Mouse (Mus musculus) embryonic facial prominence, embryonic 12.5 days (tissue): ENCODE data around the gene Prr15l. TPM values are rescaled to one million over a fixed set of nuclear protein-coding genes. Genes with fewer than 3 reads are reported as not detected.
A peak's percentile ranks its signal among the peaks of the same experiment; 100 is the strongest.

Experiments used
- ATAC-seq: fragments of 200-750 bp; cut with Nextera tagmentation; 2 replicates; pipeline ENCODE4 v1.8.0; 2017; ENCODE audit not compliant: insufficient number of reproducible peaks, insufficient read depth, low FRiP score, low TSS enrichment
- H3K27ac ChIP-seq: fragments of 300-500 bp; sonication (generic); 2 replicates; pipeline ENCODE4 v1.5.1; 2016; ENCODE audit warnings: mild to moderate bottlenecking
- H3K27me3 ChIP-seq: fragments of 300-500 bp; sonication (generic); 2 replicates; pipeline ENCODE4 v1.6.1; 2016; ENCODE audit warnings: mild to moderate bottlenecking, moderate library complexity
- H3K36me3 ChIP-seq: fragments of 300-500 bp; sonication (generic); 2 replicates; pipeline ENCODE4 v1.6.1; 2016; ENCODE audit warnings: mild to moderate bottlenecking
- H3K4me1 ChIP-seq: fragments of 300-500 bp; sonication (generic); 2 replicates; pipeline ENCODE4 v1.6.1; 2016
- H3K4me2 ChIP-seq: fragments of 300-500 bp; sonication (generic); replicated peaks from 2 replicates; pipeline ENCODE4 v1.6.1; 2016; ENCODE audit warnings: mild to moderate bottlenecking, moderate library complexity
- H3K4me3 ChIP-seq: fragments of 300-500 bp; sonication (generic); 2 replicates; pipeline ENCODE4 v1.5.1; 2016; ENCODE audit warnings: mild to moderate bottlenecking
- H3K9ac ChIP-seq: fragments of 300-500 bp; sonication (generic); 2 replicates; pipeline ENCODE4 v1.6.1; 2016; ENCODE audit warnings: mild to moderate bottlenecking, moderate library complexity
- H3K9me3 ChIP-seq: fragments of 300-500 bp; sonication (generic); 2 replicates; pipeline ENCODE4 v1.6.1; 2016; ENCODE audit warnings: mild to moderate bottlenecking, moderate library complexity
- WGBS: fragments of 180-500 bp; shearing (Covaris S2); methylation state at CpG from one replicate; pipeline ENCODE4 v1.1.7; 2016; 5-methylcytosine and 5-hydroxymethylcytosine counted together
- polyA plus RNA-seq: library from polyadenylated mRNA; unstranded; fragments of >200 nt; fragmentation: Nextera tagmentation; extraction: Ambion mirVana; gene quantifications from 2 replicates; pipeline ENCODE4 v1.2.1, GENCODE M21; 2016

The Prr15l gene
- polyA plus RNA-seq, 1 experiment from 2014 or later: 2.4 TPM

- no peak overlapping the region for H3K4me3 ChIP-seq
- no peak overlapping the region for H3K27ac ChIP-seq
- no peaks in the 10 kb centered on the region for H3K27me3 ChIP-seq
- H3K9me3 ChIP-seq: no peaks in the 10 kb centered on the region
- no peak overlapping the region for H3K9ac ChIP-seq
- 55% methylated on average over 10 of the region's 10 CpGs for WGBS
- no peaks in the 10 kb centered on the region for H3K4me1 ChIP-seq
- ATAC-seq: no peak
- no peak overlapping the region for H3K4me2 ChIP-seq
- H3K36me3 ChIP-seq: no peaks in the 10 kb centered on the region
Observed at GRCm38 (mm10) chr11:96937549-96938425, 9.9 kb downstream of the Prr15l start.

- WGBS: 88% methylated on average over 6 of the region's 6 CpGs
- Histone ChIP-seq H3K9me3 (no peaks in the 10 kb centered on the region), H3K4me3 (no peak overlapping the region), H3K4me1 (no peaks in the 10 kb centered on the region; the same call in 1 of the 2 replicates), H3K27ac (no peak overlapping the region), H3K4me2 (no peak overlapping the region), H3K36me3 (no peaks in the 10 kb centered on the region), H3K27me3 (no peaks in the 10 kb centered on the region), H3K9ac (no peak overlapping the region)
- no peak for ATAC-seq
Observed at GRCm38 (mm10) chr11:96938426-96938800, 10.5 kb downstream of the Prr15l start.

GRCm38 (mm10) chr11:96940578-96941465 lies 12.9 kb downstream of the Prr15l start:
- no peak overlapping the region for H3K9ac ChIP-seq
- H3K27me3 ChIP-seq: no peaks in the 10 kb centered on the region
- H3K27ac ChIP-seq: no peak overlapping the region
- WGBS: 81% methylated on average over 16 of the region's 16 CpGs
- H3K36me3 ChIP-seq: no peaks in the 10 kb centered on the region
- H3K4me1 ChIP-seq: peaks cover 6% of the 10 kb centered on the region; the same call in 1 of the 2 replicates
- ATAC-seq: no peak
- H3K4me2 ChIP-seq: no peak overlapping the region
- no peaks in the 10 kb centered on the region for H3K9me3 ChIP-seq
- no peak overlapping the region for H3K4me3 ChIP-seq

- H3K27me3 ChIP-seq: no peaks in the 10 kb centered on the region
- H3K27ac ChIP-seq: no peak overlapping the region
- no peak overlapping the region for H3K4me3 ChIP-seq
Observed at GRCm38 (mm10) chr11:96941989-96942590, 14.2 kb downstream of the Prr15l start.

GRCm38 (mm10) chr11:96943746-96944304 lies 15.9 kb downstream of the Prr15l start, which contains the start of gene Pnpo:
Gene Pnpo (minus strand): TSS chr11:96943986.
- under 1% methylated on average over 29 of the region's 29 CpGs for WGBS
- Histone ChIP-seq H3K27ac (no peak within 1 kb of the TSS), H3K4me3 (peak within 1 kb of the TSS; percentile 55), H3K36me3 (no peaks in the 10 kb centered on the region), H3K9ac (peak within 1 kb of the TSS; percentile 41), H3K27me3 (no peaks in the 10 kb centered on the region), H3K4me1 (peaks cover 10% of the 10 kb centered on the region; the same call in 1 of the 2 replicates), H3K4me2 (peak within 1 kb of the TSS; percentile 74), H3K9me3 (no peaks in the 10 kb centered on the region)
- ATAC-seq: peak; percentile 96

More at GRCm38 (mm10) chr11:96941989-96942590, 14.2 kb downstream of the Prr15l start:
- 73% methylated on average over 6 of the region's 6 CpGs for WGBS
- no peak for ATAC-seq
- Histone ChIP-seq H3K4me1 (peaks cover 10% of the 10 kb centered on the region; the same call in 1 of the 2 replicates), H3K36me3 (no peaks in the 10 kb centered on the region), H3K9ac (no peak overlapping the region), H3K4me2 (no peak overlapping the region), H3K9me3 (no peaks in the 10 kb centered on the region)

- Histone ChIP-seq H3K9me3 (no peaks in the 10 kb centered on the region), H3K36me3 (0 out of 2 replicates have a peak, but pooled peaks cover 3% of the 10 kb centered on the region), H3K4me3 (peak overlapping the region; percentile 55), H3K4me2 (peak overlapping the region; percentile 74), H3K4me1 (peaks cover 10% of the 10 kb centered on the region; the same call in 1 of the 2 replicates), H3K27me3 (no peaks in the 10 kb centered on the region), H3K27ac (no peak overlapping the region), H3K9ac (no peak overlapping the region)
- 84% methylated on average over 14 of the region's 14 CpGs for WGBS
- ATAC-seq: no peak
Observed at GRCm38 (mm10) chr11:96944844-96945580, 17.1 kb downstream of the Prr15l start.

GRCm38 (mm10) chr11:96946498-96946897 lies 18.6 kb downstream of the Prr15l start:
- Histone ChIP-seq H3K4me3 (no peak overlapping the region), H3K4me1 (peaks cover 10% of the 10 kb centered on the region; the same call in 1 of the 2 replicates), H3K9me3 (no peaks in the 10 kb centered on the region), H3K4me2 (0 out of 2 replicates have a peak overlapping the region, but pooled peaks have one; percentile 1), H3K9ac (no peak overlapping the region), H3K36me3 (peaks cover 7% of the 10 kb centered on the region), H3K27ac (peak overlapping the region; percentile 51; the same call in 1 of the 2 replicates), H3K27me3 (no peaks in the 10 kb centered on the region)
- ATAC-seq: no peak
- WGBS: 57% methylated on average over 9 of the region's 9 CpGs

- Histone ChIP-seq H3K4me1 (peaks cover 10% of the 10 kb centered on the region; the same call in 1 of the 2 replicates), H3K9ac (no peak overlapping the region), H3K4me2 (no peak overlapping the region), H3K4me3 (no peak overlapping the region), H3K27me3 (no peaks in the 10 kb centered on the region), H3K27ac (no peak overlapping the region), H3K36me3 (peaks cover 21% of the 10 kb centered on the region), H3K9me3 (no peaks in the 10 kb centered on the region)
- 93% methylated on average over 4 of the region's 4 CpGs for WGBS
- no peak for ATAC-seq
Observed at GRCm38 (mm10) chr11:96947849-96948248, 19.9 kb downstream of the Prr15l start.

- Histone ChIP-seq H3K27ac (no peak overlapping the region), H3K4me1 (peaks cover 4% of the 10 kb centered on the region; the same call in 1 of the 2 replicates), H3K27me3 (no peaks in the 10 kb centered on the region), H3K9me3 (no peaks in the 10 kb centered on the region), H3K9ac (no peak overlapping the region), H3K36me3 (peaks cover 45% of the 10 kb centered on the region), H3K4me3 (no peak overlapping the region), H3K4me2 (no peak overlapping the region)
- ATAC-seq: no peak
- WGBS: 98% methylated on average over 3 of the region's 3 CpGs
Observed at GRCm38 (mm10) chr11:96950767-96951166, 22.9 kb downstream of the Prr15l start.

GRCm38 (mm10) chr11:96952426-96952825 lies 24.5 kb downstream of the Prr15l start:
- Histone ChIP-seq H3K4me1 (no peaks in the 10 kb centered on the region), H3K27ac (no peak overlapping the region), H3K36me3 (peaks cover 60% of the 10 kb centered on the region), H3K9ac (no peak overlapping the region), H3K9me3 (no peaks in the 10 kb centered on the region), H3K4me3 (no peak overlapping the region), H3K27me3 (no peaks in the 10 kb centered on the region), H3K4me2 (no peak overlapping the region)
- no peak for ATAC-seq
- WGBS: 76% methylated on average over 10 of the region's 10 CpGs
